Mouse (Mus musculus): Measurements from ENCODE around the gene Iffo2.
A peak's percentile ranks its signal among the peaks of the same experiment; 100 is the strongest.

Iffo2 gene

GRCm38 (mm10) chr4:139646916-139647315 is 116.6 kb downstream of the Iffo2 start:
- DNase-seq, result no peak

GRCm38 (mm10) chr4:139650086-139650743 is 119.9 kb downstream of the Iffo2 start:
- no peak for DNase-seq

- no peak for DNase-seq
These were observed 120.6 kb downstream of the Iffo2 start for GRCm38 (mm10) chr4:139650907-139651306.

GRCm38 (mm10) chr4:139653238-139653637 is 122.9 kb downstream of the Iffo2 start, which contains the start of gene Tas1r2:
Gene Tas1r2, plus strand, starts transcription at chr4:139653538.
- no peak for DNase-seq

- DNase-seq, result no peak
These were observed 131.5 kb downstream of the Iffo2 start for GRCm38 (mm10) chr4:139661897-139662296.

- no peak for DNase-seq
These were observed 137.3 kb downstream of the Iffo2 start for GRCm38 (mm10) chr4:139667632-139668031.

GRCm38 (mm10) chr4:139669847-139670246 is 139.5 kb downstream of the Iffo2 start:
- peak; percentile 58 for DNase-seq
